ENCODE assay signal across 27 mouse cellular contexts in genomic region chr3:49185555-49185954, GRCm38 (mm10).
A peak's percentile ranks its signal among the peaks of the same experiment; 100 is the strongest.
DNase-seq lines count a peak whose midpoint lies in the region; ATAC-seq and TF ChIP-seq lines count a peak whose summit lies in the region.
"Had no signal": no experiment of that assay in that cellular context is flagged by ENCODE, and none has a peak within 500 bp of the region (broad histone marks: within the 10 kb centered on the region; RNA-seq: fewer than 3 reads in every experiment).

No protein-coding gene starts in this region.

- peak; percentile 9 for DNase-seq in gastrocnemius, postnatal 25 days
- no peak for DNase-seq in gastrocnemius, adult 18-20 months (ENCODE audit: low spot score)
- peak; percentile 1 for DNase-seq in brain, embryonic 14.5 days (ENCODE audit: low read depth)
- peak; percentile 71 to 92 for DNase-seq in cerebellum, adult 2 months
- peak; percentile 76 to 90 for DNase-seq in cerebellum, postnatal 14 days
- DNase-seq in hindbrain, postnatal 0 days (ENCODE audit: low spot score): no peak
- no peak for DNase-seq in thymus, postnatal 0 days (ENCODE audit: low spot score)
- DNase-seq: adrenal gland, postnatal 14 days; gastrocnemius, adult 2 months; heart, adult 2 months; kidney, adult 2 months; kidney, postnatal 36 days; right cerebral cortex, postnatal 4 days had no signal

- H3K27me3 ChIP-seq in cerebellum, adult 2 months (ENCODE audit: control insufficient read depth, insufficient read depth, low read length): no peaks in the 10 kb centered on the region
- H3K27me3 ChIP-seq in hindbrain, postnatal 0 days (ENCODE audit: insufficient read depth, low read length): no peaks in the 10 kb centered on the region
- no peaks in the 10 kb centered on the region for H3K27me3 ChIP-seq in midbrain, embryonic 16.5 days (ENCODE audit: control insufficient read depth, insufficient read depth, low read depth, low read length)
- H3K27me3 ChIP-seq: embryonic facial prominence, embryonic 15.5 days; forebrain, embryonic 12.5 days; heart, embryonic 12.5 days; hindbrain, embryonic 15.5 days; intestine, embryonic 15.5 days; limb, embryonic 13.5 days; lung, embryonic 15.5 days; megakaryocyte, embryonic 14.5 days; midbrain, embryonic 12.5 days; neural tube, embryonic 13.5 days had no signal

- no peaks in the 10 kb centered on the region for H3K4me1 ChIP-seq in cerebellum, adult 2 months (ENCODE audit: control insufficient read depth, insufficient read depth, low read length)
- H3K4me1 ChIP-seq in hindbrain, postnatal 0 days (ENCODE audit: insufficient read depth, low read length): no peaks in the 10 kb centered on the region
- no peaks in the 10 kb centered on the region for H3K4me1 ChIP-seq in midbrain, embryonic 16.5 days (ENCODE audit: control insufficient read depth, insufficient read depth, low read length)
- H3K4me1 ChIP-seq: embryonic facial prominence, embryonic 10.5 days; embryonic facial prominence, embryonic 15.5 days; forebrain, embryonic 12.5 days; heart, embryonic 12.5 days; hindbrain, embryonic 15.5 days; intestine, embryonic 15.5 days; limb, embryonic 13.5 days; lung, embryonic 15.5 days; megakaryocyte, embryonic 14.5 days; midbrain, embryonic 12.5 days; neural tube, embryonic 13.5 days had no signal

- no peaks in the 10 kb centered on the region for H3K9me3 ChIP-seq in hindbrain, postnatal 0 days (ENCODE audit: low read length)
- H3K9me3 ChIP-seq in midbrain, embryonic 16.5 days (replicated peaks; ENCODE audit: control insufficient read depth, low read length, poor library complexity, severe bottlenecking): no peaks in the 10 kb centered on the region
- H3K9me3 ChIP-seq: embryonic facial prominence, embryonic 10.5 days; embryonic facial prominence, embryonic 15.5 days; forebrain, embryonic 12.5 days; G1E; heart, embryonic 12.5 days; hindbrain, embryonic 15.5 days; intestine, embryonic 15.5 days; limb, embryonic 13.5 days; lung, embryonic 15.5 days; megakaryocyte, embryonic 14.5 days; midbrain, embryonic 12.5 days; neural tube, embryonic 13.5 days had no signal

- no peak for ATAC-seq in hindbrain, postnatal 0 days
- no peak for ATAC-seq in midbrain, embryonic 16.5 days
- ATAC-seq: intestine, embryonic 15.5 days had no signal

- no peak for TF ChIP-seq CTCF in brain, embryonic 14.5 days (IDR thresholded peaks at IDR 0.05; ENCODE audit: borderline replicate concordance, extremely low read depth, insufficient read depth, insufficient read length)
- no peak for TF ChIP-seq CTCF in cerebellum, adult 2 months (IDR thresholded peaks at IDR 0.05; ENCODE audit: borderline replicate concordance, insufficient read depth, low read depth, low read length)
- no peak for TF ChIP-seq CTCF in hindbrain, postnatal 0 days (IDR thresholded peaks at IDR 0.05; ENCODE audit: low read depth)

- no peak overlapping the region for H3K4me2 ChIP-seq in hindbrain, postnatal 0 days (ENCODE audit: low read depth, low read length)
- H3K4me2 ChIP-seq in midbrain, embryonic 16.5 days (ENCODE audit: low read length): no peak overlapping the region
- H3K4me2 ChIP-seq: embryonic facial prominence, embryonic 15.5 days; forebrain, embryonic 12.5 days; heart, embryonic 12.5 days; hindbrain, embryonic 15.5 days; intestine, embryonic 15.5 days; limb, embryonic 13.5 days; liver, embryonic 11.5 days; lung, embryonic 15.5 days; midbrain, embryonic 12.5 days; neural tube, embryonic 13.5 days had no signal

- no peaks in the 10 kb centered on the region for H3K36me3 ChIP-seq in hindbrain, postnatal 0 days (ENCODE audit: insufficient read depth, low read length)
- H3K36me3 ChIP-seq in midbrain, embryonic 16.5 days (ENCODE audit: control insufficient read depth, insufficient read depth, low read length): no peaks in the 10 kb centered on the region
- H3K36me3 ChIP-seq: embryonic facial prominence, embryonic 10.5 days; embryonic facial prominence, embryonic 15.5 days; forebrain, embryonic 12.5 days; G1E; heart, embryonic 12.5 days; hindbrain, embryonic 15.5 days; intestine, embryonic 15.5 days; limb, embryonic 13.5 days; lung, embryonic 15.5 days; midbrain, embryonic 12.5 days; neural tube, embryonic 13.5 days had no signal

- no peak overlapping the region for H3K27ac ChIP-seq in cerebellum, adult 2 months (ENCODE audit: insufficient read depth, low read length)
- no peak overlapping the region for H3K27ac ChIP-seq in hindbrain, postnatal 0 days
- no peak overlapping the region for H3K27ac ChIP-seq in midbrain, embryonic 16.5 days (ENCODE audit: low read length)
- H3K27ac ChIP-seq: embryonic facial prominence, embryonic 10.5 days; embryonic facial prominence, embryonic 15.5 days; forebrain, embryonic 12.5 days; gastrocnemius, adult 2 months; heart, adult 2 months; hindbrain, embryonic 15.5 days; intestine, embryonic 15.5 days; limb, embryonic 13.5 days; lung, embryonic 15.5 days; midbrain, embryonic 12.5 days; neural tube, embryonic 13.5 days had no signal

- H3K4me3 ChIP-seq in cerebellum, adult 2 months (replicated peaks; ENCODE audit: insufficient read depth, low read depth, low read length): no peak overlapping the region
- no peak overlapping the region for H3K4me3 ChIP-seq in hindbrain, postnatal 0 days (ENCODE audit: low read length)
- no peak overlapping the region for H3K4me3 ChIP-seq in midbrain, embryonic 16.5 days (ENCODE audit: low read depth, low read length)
- H3K4me3 ChIP-seq: embryonic facial prominence, embryonic 10.5 days; embryonic facial prominence, embryonic 15.5 days; forebrain, embryonic 12.5 days; gastrocnemius, adult 2 months; heart, adult 2 months; heart, embryonic 12.5 days; hindbrain, embryonic 15.5 days; intestine, embryonic 15.5 days; limb, embryonic 13.5 days; lung, embryonic 15.5 days; megakaryocyte, embryonic 14.5 days; midbrain, embryonic 12.5 days; neural tube, embryonic 13.5 days had no signal

- no peak for TF ChIP-seq POLR2A in brain, embryonic 14.5 days (IDR thresholded peaks at IDR 0.05; ENCODE audit: borderline replicate concordance, extremely low read depth, insufficient read depth, insufficient read length, poor library complexity, severe bottlenecking)
- TF ChIP-seq POLR2A in cerebellum, adult 2 months (IDR thresholded peaks at IDR 0.05; ENCODE audit: borderline replicate concordance, insufficient read depth, low read length): no peak

- H3K9ac ChIP-seq in hindbrain, postnatal 0 days (replicated peaks; ENCODE audit: low read length): no peak overlapping the region
- H3K9ac ChIP-seq in midbrain, embryonic 16.5 days (ENCODE audit: low read depth, low read length): no peak overlapping the region
- H3K9ac ChIP-seq: embryonic facial prominence, embryonic 15.5 days; forebrain, embryonic 12.5 days; heart, embryonic 12.5 days; hindbrain, embryonic 15.5 days; intestine, embryonic 15.5 days; limb, embryonic 13.5 days; lung, embryonic 15.5 days; midbrain, embryonic 12.5 days; neural tube, embryonic 13.5 days had no signal

- 11% methylated on average over 1 of the region's 1 CpGs for WGBS in cerebellum, adult 2 months
- 74% methylated on average over 1 of the region's 1 CpGs for WGBS in hindbrain, postnatal 0 days
- WGBS in midbrain, embryonic 16.5 days: 86% methylated on average over 1 of the region's 1 CpGs

Comparison
In these comparisons a context has a peak if more than half of its experiments do, and no peak if none do; other contexts are left out.
1. DNase-seq: peak in gastrocnemius, postnatal 25 days (single experiment), brain, embryonic 14.5 days (single experiment), cerebellum, adult 2 months (2 of 2) and cerebellum, postnatal 14 days (2 of 2); none in gastrocnemius, adult 18-20 months (single experiment), hindbrain, postnatal 0 days (single experiment) and thymus, postnatal 0 days (single experiment).